Mouse (Mus musculus): ENCODE data around the gene Kdsr.

DNA sequence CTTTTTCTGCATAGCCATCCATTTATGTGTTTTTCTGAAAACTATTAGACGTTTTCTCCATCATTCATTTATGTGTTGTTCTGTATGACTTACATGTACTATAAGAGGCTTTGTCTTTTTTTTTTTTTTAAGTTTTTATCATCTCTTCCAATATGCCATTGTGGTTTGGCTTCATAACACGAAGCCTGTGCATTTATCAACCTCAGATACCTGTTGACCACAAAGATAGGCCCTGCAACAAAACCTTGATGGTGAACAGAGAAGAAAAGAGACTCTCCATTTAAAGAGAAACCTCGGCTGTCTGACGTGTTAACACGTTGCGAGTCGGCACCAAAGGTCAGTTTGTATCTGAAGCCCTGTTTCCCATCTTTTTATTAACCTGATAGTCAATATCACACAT, 49.3 kb downstream of the Kdsr start:
- TF ChIP-seq CTCF (conservative IDR thresholded peaks at IDR 0.05 in 1 of 2, IDR thresholded peaks at IDR 0.05 in 1 of 2; ENCODE audit: low read depth in 2 of 2, low read length in 2 of 2) (no peak), MAFK (IDR thresholded peaks at IDR 0.05; ENCODE audit: insufficient replicate concordance, low read length) (no peak), BHLHE40 (IDR thresholded peaks at IDR 0.05; ENCODE audit: low read depth, low read length) (no peak), ZNF384 (IDR thresholded peaks at IDR 0.05; ENCODE audit: low read depth, low read length) (no peak), EP300 (IDR thresholded peaks at IDR 0.05; ENCODE audit: low read length) (no peak), ZKSCAN1 (IDR thresholded peaks at IDR 0.05; ENCODE audit: borderline replicate concordance, low read depth, low read length) (no peak), POLR2A (IDR thresholded peaks at IDR 0.05; ENCODE audit: low read depth, low read length) (no peak), E2F4 (IDR thresholded peaks at IDR 0.05; ENCODE audit: insufficient replicate concordance, low read depth, low read length) (no peak), TCF12 (IDR thresholded peaks at IDR 0.05; ENCODE audit: low read depth, low read length) (no peak), IRF4 (IDR thresholded peaks at IDR 0.05; ENCODE audit: low read depth, low read length) (no peak)

All from CH12.LX (cell line).